Mouse (Mus musculus): ENCODE measurements around the gene Oser1.

DNA sequence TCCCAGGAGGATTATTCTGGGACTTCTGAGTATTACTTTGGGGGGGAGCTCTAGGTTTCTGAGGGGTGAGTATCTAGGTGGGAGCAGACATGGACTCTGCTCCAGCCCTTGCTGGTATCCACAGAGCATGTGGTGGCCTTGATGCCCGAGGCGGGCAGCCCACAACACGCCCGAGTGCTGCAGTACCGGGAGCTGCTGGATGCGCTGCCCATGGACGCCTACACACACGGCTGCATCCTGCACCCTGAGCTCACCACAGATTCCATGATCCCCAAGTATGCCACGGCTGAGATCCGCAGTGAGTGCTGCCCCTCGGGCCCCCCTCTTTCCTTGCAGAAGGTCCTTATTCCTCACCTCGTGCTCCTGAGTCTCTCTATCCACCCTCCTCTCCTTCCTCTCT is 22.9 kb upstream of the Oser1 start:
- TF ChIP-seq CTCF (IDR thresholded peaks at IDR 0.05; ENCODE audit: low read depth, low read length) (no peak), TAL1 (conservative IDR thresholded peaks at IDR 0.05; ENCODE audit: low read depth, low read length) (no peak)
